Mouse (Mus musculus): ENCODE data around the gene Abhd17a.

DNA sequence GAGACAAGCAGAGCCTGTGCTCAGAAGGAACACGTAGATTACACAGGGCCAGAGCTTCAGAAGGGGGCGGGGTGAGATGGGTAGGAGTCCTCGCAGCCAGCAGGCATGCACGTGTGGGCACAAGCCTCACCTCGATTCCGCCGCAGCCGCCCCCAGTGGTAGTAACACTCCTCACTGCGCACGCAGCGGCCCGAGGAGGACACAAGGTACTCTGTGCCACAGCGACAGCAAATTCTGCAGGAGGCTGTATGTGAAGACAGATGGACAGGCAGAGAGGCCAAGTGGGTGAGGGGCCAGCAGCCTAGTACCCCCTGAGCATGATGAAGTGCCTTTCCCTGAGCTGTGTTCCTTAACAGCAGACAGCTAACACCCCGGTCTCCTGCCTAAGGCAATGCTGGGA is 46.3 kb downstream of the Abhd17a start:
- no peak for TF ChIP-seq CTCF (IDR thresholded peaks at IDR 0.05; ENCODE audit: extremely low read depth, insufficient read depth, insufficient read length, insufficient replicate concordance)
- TF ChIP-seq POLR2A (IDR thresholded peaks at IDR 0.05; ENCODE audit: low read depth, low read length), result no peak
